Comparison of ENCODE assay signal across 19 mouse cellular contexts in the genomic region with DNA sequence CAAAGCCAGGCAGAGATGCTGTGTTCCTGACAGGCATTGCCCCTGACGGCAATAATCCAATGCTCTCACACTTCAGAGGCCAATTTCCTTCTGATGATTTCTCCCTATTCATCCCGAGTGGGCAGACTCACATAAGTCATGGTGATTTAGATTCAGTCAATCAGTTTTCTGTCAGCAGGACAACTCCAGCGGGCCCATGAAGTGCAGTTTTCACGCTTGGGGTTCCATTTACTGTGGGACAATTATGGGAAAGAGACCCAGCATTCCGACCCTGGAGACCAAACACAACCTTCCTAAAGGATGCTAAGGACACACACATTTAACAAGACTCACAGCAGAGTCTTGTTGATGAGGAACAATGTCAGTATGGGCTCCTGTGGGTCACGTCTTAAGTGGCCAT.
A peak's percentile ranks its signal among the peaks of the same experiment; 100 is the strongest.
DNase-seq lines count a peak whose midpoint lies in the region; ATAC-seq and TF ChIP-seq lines count a peak whose summit lies in the region.
"Had no signal": no experiment of that assay in that cellular context is flagged by ENCODE, and none has a peak within 500 bp of the region (broad histone marks: within the 10 kb centered on the region; RNA-seq: fewer than 3 reads in every experiment).

No protein-coding gene starts in this region.

- no peaks in the 10 kb centered on the region for H3K9me3 ChIP-seq in hindbrain, postnatal 0 days (ENCODE audit: low read length)
- H3K9me3 ChIP-seq in hindbrain, embryonic 11.5 days (ENCODE audit: control insufficient read depth, low read length): no peaks in the 10 kb centered on the region
- no peaks in the 10 kb centered on the region for H3K9me3 ChIP-seq in limb, embryonic 10.5 days (replicated peaks)
- H3K9me3 ChIP-seq: embryonic facial prominence, embryonic 10.5 days; embryonic facial prominence, embryonic 12.5 days; forebrain, embryonic 13.5 days; forebrain, embryonic 15.5 days had no signal

- 0 out of 2 replicates have a peak, but pooled peaks cover 5% of the 10 kb centered on the region for H3K27me3 ChIP-seq in hindbrain, postnatal 0 days (ENCODE audit: insufficient read depth, low read length)
- H3K27me3 ChIP-seq in hindbrain, embryonic 11.5 days (ENCODE audit: control insufficient read depth, insufficient read depth, low read length): no peaks in the 10 kb centered on the region
- H3K27me3 ChIP-seq in limb, embryonic 10.5 days (ENCODE audit: low read depth, poor library complexity, severe bottlenecking): no peaks in the 10 kb centered on the region
- H3K27me3 ChIP-seq: embryonic facial prominence, embryonic 12.5 days; forebrain, embryonic 13.5 days; forebrain, embryonic 15.5 days had no signal

- DNase-seq in hindbrain, postnatal 0 days (ENCODE audit: low spot score): peak; percentile 20
- DNase-seq in hindbrain, embryonic 11.5 days (ENCODE audit: low spot score): no peak
- DNase-seq in brain, embryonic 14.5 days (ENCODE audit: low read depth): peak; percentile 29
- no peak for DNase-seq in limb, embryonic 10.5 days (ENCODE audit: low spot score)
- peak; percentile 78 for DNase-seq in retina, postnatal 1 day
- no peak for DNase-seq in yolk sac, embryonic 10.5 days (ENCODE audit: low spot score)
- no peak for DNase-seq in layer of hippocampus, adult 2 months (ENCODE audit: low spot score in 2 of 2)
- DNase-seq: adrenal gland, adult 2 months; adrenal gland, postnatal 10 days; adrenal gland, postnatal 25 days; cerebellum, adult 11-12 months; cerebellum, adult 2 months; cerebellum, adult 9-10 months; cerebellum, postnatal 10 days; cerebellum, postnatal 25 days had no signal

- 43% methylated on average over 6 of the region's 6 CpGs for WGBS in hindbrain, postnatal 0 days
- WGBS in hindbrain, embryonic 11.5 days: 43% methylated on average over 6 of the region's 6 CpGs
- 53% methylated on average over 6 of the region's 6 CpGs for whole genome bisulfite sequencing in limb, embryonic 10.5 days

- no peak for TF ChIP-seq CTCF in hindbrain, postnatal 0 days (IDR thresholded peaks at IDR 0.05; ENCODE audit: low read depth)
- no peak for TF ChIP-seq CTCF in brain, embryonic 14.5 days (IDR thresholded peaks at IDR 0.05; ENCODE audit: borderline replicate concordance, extremely low read depth, insufficient read depth, insufficient read length)
- no peak for TF ChIP-seq CTCF in layer of hippocampus, adult 2 months (conservative IDR thresholded peaks at IDR 0.05)

- H3K27ac ChIP-seq in hindbrain, postnatal 0 days: no peak overlapping the region
- no peak overlapping the region for H3K27ac ChIP-seq in hindbrain, embryonic 11.5 days (ENCODE audit: low read depth, low read length)
- H3K27ac ChIP-seq in limb, embryonic 10.5 days: peak overlapping the region; percentile 4; the same call in 1 of the 2 replicates
- H3K27ac ChIP-seq in layer of hippocampus, adult 2 months: no peak overlapping the region
- H3K27ac ChIP-seq: embryonic facial prominence, embryonic 10.5 days; embryonic facial prominence, embryonic 12.5 days; forebrain, embryonic 13.5 days; forebrain, embryonic 15.5 days had no signal

- TF ChIP-seq POLR2A in brain, embryonic 14.5 days (IDR thresholded peaks at IDR 0.05; ENCODE audit: borderline replicate concordance, extremely low read depth, insufficient read depth, insufficient read length, poor library complexity, severe bottlenecking): no peak

- no peaks in the 10 kb centered on the region for H3K4me1 ChIP-seq in hindbrain, postnatal 0 days (ENCODE audit: insufficient read depth, low read length)
- H3K4me1 ChIP-seq in hindbrain, embryonic 11.5 days (replicated peaks; ENCODE audit: control insufficient read depth, insufficient read depth, low read length): no peaks in the 10 kb centered on the region
- peaks cover 46% of the 10 kb centered on the region for H3K4me1 ChIP-seq in limb, embryonic 10.5 days
- H3K4me1 ChIP-seq: forebrain, embryonic 15.5 days had no signal

- H3K36me3 ChIP-seq in hindbrain, postnatal 0 days (ENCODE audit: insufficient read depth, low read length): no peaks in the 10 kb centered on the region
- H3K36me3 ChIP-seq in hindbrain, embryonic 11.5 days (ENCODE audit: control insufficient read depth, insufficient read depth, low read length): no peaks in the 10 kb centered on the region
- no peaks in the 10 kb centered on the region for H3K36me3 ChIP-seq in limb, embryonic 10.5 days
- H3K36me3 ChIP-seq: embryonic facial prominence, embryonic 10.5 days; embryonic facial prominence, embryonic 12.5 days; forebrain, embryonic 15.5 days had no signal

- no peak overlapping the region for H3K9ac ChIP-seq in hindbrain, postnatal 0 days (replicated peaks; ENCODE audit: low read length)
- H3K9ac ChIP-seq in hindbrain, embryonic 11.5 days (ENCODE audit: low read depth, low read length): no peak overlapping the region
- H3K9ac ChIP-seq: embryonic facial prominence, embryonic 12.5 days; forebrain, embryonic 13.5 days; forebrain, embryonic 15.5 days had no signal

- H3K4me2 ChIP-seq in hindbrain, postnatal 0 days (ENCODE audit: low read depth, low read length): no peak overlapping the region
- H3K4me2 ChIP-seq in hindbrain, embryonic 11.5 days (replicated peaks; ENCODE audit: low read depth, low read length): no peak overlapping the region
- H3K4me2 ChIP-seq: embryonic facial prominence, embryonic 12.5 days; forebrain, embryonic 13.5 days; forebrain, embryonic 15.5 days had no signal

- ATAC-seq in hindbrain, postnatal 0 days: no peak
- no peak for ATAC-seq in hindbrain, embryonic 11.5 days (ENCODE audit: low FRiP score)
- ATAC-seq: forebrain, embryonic 13.5 days; forebrain, embryonic 15.5 days had no signal

- no peak overlapping the region for H3K4me3 ChIP-seq in hindbrain, postnatal 0 days (ENCODE audit: low read length)
- no peak overlapping the region for H3K4me3 ChIP-seq in hindbrain, embryonic 11.5 days (ENCODE audit: low read depth, low read length)
- H3K4me3 ChIP-seq in limb, embryonic 10.5 days: no peak overlapping the region
- no peak overlapping the region for H3K4me3 ChIP-seq in layer of hippocampus, adult 2 months
- H3K4me3 ChIP-seq: embryonic facial prominence, embryonic 10.5 days; embryonic facial prominence, embryonic 12.5 days; forebrain, embryonic 13.5 days; forebrain, embryonic 15.5 days had no signal

Comparison
In these comparisons a context has a peak if more than half of its experiments do, and no peak if none do; other contexts are left out.
1. DNase-seq: peak in hindbrain, postnatal 0 days (single experiment), brain, embryonic 14.5 days (single experiment) and retina, postnatal 1 day (single experiment); none in hindbrain, embryonic 11.5 days (single experiment), limb, embryonic 10.5 days (single experiment), yolk sac, embryonic 10.5 days (single experiment) and layer of hippocampus, adult 2 months (0 of 2).